In genomic region chr15:101392251-101392650, GRCm38 (mm10) we compare ENCODE assay signal across 30 mouse cellular contexts. TPM values are rescaled to one million over a fixed set of nuclear protein-coding genes. Genes with fewer than 3 reads are reported as not detected.
A peak's percentile ranks its signal among the peaks of the same experiment; 100 is the strongest.
DNase-seq lines count a peak whose midpoint lies in the region; TF ChIP-seq lines count a peak whose summit lies in the region.
"Had no signal": no experiment of that assay in that cellular context is flagged by ENCODE, and none has a peak within 500 bp of the region (broad histone marks: within the 10 kb centered on the region; RNA-seq: fewer than 3 reads in every experiment).

No protein-coding gene starts in this region.

- H3K36me3 ChIP-seq in kidney, adult 2 months (ENCODE audit: control insufficient read depth, insufficient read depth, low read length) = no peaks in the 10 kb centered on the region
- H3K36me3 ChIP-seq: G1E; hindbrain, embryonic 12.5 days; hindbrain, embryonic 15.5 days had no signal

- no peak for TF ChIP-seq POLR2A in kidney, adult 2 months (IDR thresholded peaks at IDR 0.05; ENCODE audit: low read depth, low read length)
- TF ChIP-seq POLR2A in embryonic fibroblast, embryonic 13.5 days (IDR thresholded peaks at IDR 0.05; ENCODE audit: low read depth, low read length) = no peak

- H3K27ac ChIP-seq in kidney, adult 2 months (ENCODE audit: insufficient read depth, low read depth, low read length) = no peak overlapping the region
- peak overlapping the region; percentile 27 for H3K27ac ChIP-seq in embryonic fibroblast, embryonic 13.5 days (ENCODE audit: insufficient read depth, low read length)
- H3K27ac ChIP-seq: hindbrain, embryonic 12.5 days; hindbrain, embryonic 15.5 days had no signal

- no peak overlapping the region for H3K4me3 ChIP-seq in kidney, adult 2 months (ENCODE audit: insufficient read depth, low read depth, low read length)
- H3K4me3 ChIP-seq in embryonic fibroblast, embryonic 13.5 days (ENCODE audit: insufficient read depth, low read length) = no peak overlapping the region
- H3K4me3 ChIP-seq: hindbrain, embryonic 12.5 days; hindbrain, embryonic 15.5 days had no signal

- no peaks in the 10 kb centered on the region for H3K4me1 ChIP-seq in kidney, adult 2 months (ENCODE audit: control insufficient read depth, insufficient read depth, low read length)
- peaks cover 11% of the 10 kb centered on the region for H3K4me1 ChIP-seq in embryonic fibroblast, embryonic 13.5 days (ENCODE audit: control insufficient read depth, insufficient read depth, low read length)
- H3K4me1 ChIP-seq: hindbrain, embryonic 12.5 days; hindbrain, embryonic 15.5 days had no signal

- TF ChIP-seq CTCF in kidney, adult 2 months (conservative IDR thresholded peaks at IDR 0.05; ENCODE audit: insufficient read depth, insufficient read length, low read depth, low read length) = no peak
- TF ChIP-seq CTCF in embryonic fibroblast, embryonic 13.5 days (IDR thresholded peaks at IDR 0.05; ENCODE audit: borderline replicate concordance, insufficient read depth, low read length) = no peak

- peak; percentile 39 for DNase-seq in kidney, adult 2 months
- DNase-seq in kidney, postnatal 10 days = no peak
- DNase-seq in 3T3-L1 (ENCODE audit: low read depth, low spot score) = peak; percentile 72
- DNase-seq in adipocyte (ENCODE audit: low spot score) = no peak
- DNase-seq in layer of hippocampus, adult 9-11 months = no peak
- DNase-seq: adrenal gland, adult 8-10 months; adrenal gland, postnatal 25 days; cerebellum, adult 11-12 months; cerebellum, adult 8-10 months; cerebellum, postnatal 10 days; cerebellum, postnatal 36 days; forebrain, postnatal 0 days; gastrocnemius, postnatal 14 days; heart, adult 11 months had no signal

- no peaks in the 10 kb centered on the region for H3K27me3 ChIP-seq in kidney, adult 2 months (replicated peaks; ENCODE audit: control insufficient read depth, insufficient read depth, low read length)
- H3K27me3 ChIP-seq: hindbrain, embryonic 12.5 days; hindbrain, embryonic 15.5 days had no signal

- WGBS in kidney, adult 2 months = 62% methylated on average over 5 of the region's 5 CpGs

RNA-seq across cellular contexts. Expression of gene Krt7, which starts 18.6 kb away (rescaled TPM):
- polyA plus RNA-seq in kidney, adult 2 months (2012; rRNA removed) = 50.9 and 57.3 TPM in 2 replicates
- 0.98 and 1.8 TPM in 2 replicates for polyA plus RNA-seq in embryonic fibroblast, embryonic 13.5 days (2011; ENCODE audit: insufficient read length, low read depth, missing spikeins)

RNA-seq across cellular contexts. Expression of gene Krt80, which starts 22.3 kb away (rescaled TPM):
- 14.2 and 14.7 TPM in 2 replicates for polyA plus RNA-seq in kidney, adult 2 months (2012; rRNA removed)
- polyA plus RNA-seq in embryonic fibroblast, embryonic 13.5 days (2011; ENCODE audit: insufficient read length, low read depth, missing spikeins) = 2.2 and 2.4 TPM in 2 replicates
- polyA plus RNA-seq: embryonic facial prominence, embryonic 11.5 days; forebrain, embryonic 11.5 days; forebrain, embryonic 14.5 days; G1E had no signal

RNA-seq across cellular contexts. Expression of gene Krt87, which starts 46.4 kb away (rescaled TPM):
- polyA plus RNA-seq in kidney, adult 2 months (2012; rRNA removed) = not detected in 2 replicates
- polyA plus RNA-seq in embryonic fibroblast, embryonic 13.5 days (2011; ENCODE audit: insufficient read length, low read depth, missing spikeins) = not detected in 2 replicates
- polyA plus RNA-seq: cortical plate, adult 2 months; forebrain, embryonic 11.5 days; forebrain, embryonic 14.5 days; G1E; heart, embryonic 11.5 days; heart, embryonic 14.5 days; heart, postnatal 0 days; intestine, embryonic 14.5 days had no signal

RNA-seq across cellular contexts. Expression of gene Krt88, which starts 55.3 kb away (rescaled TPM):
- 0.18 TPM in 1 of 2 replicates, not detected in the other for polyA plus RNA-seq in kidney, adult 2 months (2012; rRNA removed)
- polyA plus RNA-seq in embryonic fibroblast, embryonic 13.5 days (2011; ENCODE audit: insufficient read length, low read depth, missing spikeins) = not detected in 2 replicates
- polyA plus RNA-seq: brain, embryonic 14.5 days; embryonic facial prominence, embryonic 11.5 days; embryonic facial prominence, embryonic 14.5 days; forebrain, embryonic 11.5 days; forebrain, embryonic 14.5 days; forebrain, postnatal 0 days; frontal cortex, adult 2 months; G1E; heart, embryonic 11.5 days; heart, embryonic 14.5 days; heart, postnatal 0 days; hindbrain, embryonic 12.5 days; hindbrain, embryonic 15.5 days; intestine, embryonic 14.5 days; intestine, postnatal 0 days had no signal

Comparison
In these comparisons a context has a peak if more than half of its experiments do, and no peak if none do; other contexts are left out.
1. DNase-seq: peak in kidney, adult 2 months (single experiment) and 3T3-L1 (single experiment); none in kidney, postnatal 10 days (single experiment), adipocyte (single experiment) and layer of hippocampus, adult 9-11 months (single experiment).
2. RNA of gene Krt7, which starts 18.6 kb away (polyA plus RNA-seq): 50.9 to 57.3 TPM in kidney, adult 2 months; 0.98 to 1.8 TPM in embryonic fibroblast, embryonic 13.5 days; every median in the first group is over 10 times any median in the second.